Mouse (Mus musculus) intestine, embryonic 16.5 days (tissue): ENCODE data around the gene Glp2r. TPM values are rescaled to one million over a fixed set of nuclear protein-coding genes. Genes with fewer than 3 reads are reported as not detected.

ENCODE experiments used
- polyA plus RNA-seq: library from polyadenylated mRNA; unstranded; fragments of >200 nt; fragmentation: Nextera tagmentation; extraction: Ambion mirVana; gene quantifications from 2 replicates; pipeline ENCODE4 v1.2.1, GENCODE M21; 2015

Gene Glp2r
- polyA plus RNA-seq, 1 experiment from 2014 or later = 4.4 TPM

Other genes with a start within 250 kb of the Glp2r start
- gene Rcvrn, start 75.8 kb downstream of the Glp2r start, polyA plus RNA-seq = not detected in 2 replicates
- gene Gsg1l2, start 3.5 kb upstream of the Glp2r start, polyA plus RNA-seq = 0.11 and 0.26 TPM in 2 replicates
- gene Dhrs7c, start 27.0 kb upstream of the Glp2r start, polyA plus RNA-seq = 0.12 TPM in 1 of 2 replicates, not detected in the other
- 3.3 and 4.0 TPM in 2 replicates for gene Usp43, start 151.0 kb upstream of the Glp2r start, polyA plus RNA-seq
- gene Cfap52, start 194.5 kb upstream of the Glp2r start, polyA plus RNA-seq = 0.57 and 0.89 TPM in 2 replicates
- 63.5 and 64.2 TPM in 2 replicates for gene Stx8, start 195.0 kb upstream of the Glp2r start, polyA plus RNA-seq